Mouse (Mus musculus): ENCODE data around the gene Lrrc23. TPM values are rescaled to one million over a fixed set of nuclear protein-coding genes. Genes with fewer than 3 reads are reported as not detected.

Lrrc23 gene
- polyA plus RNA-seq, 1 experiment, result not detected

DNA sequence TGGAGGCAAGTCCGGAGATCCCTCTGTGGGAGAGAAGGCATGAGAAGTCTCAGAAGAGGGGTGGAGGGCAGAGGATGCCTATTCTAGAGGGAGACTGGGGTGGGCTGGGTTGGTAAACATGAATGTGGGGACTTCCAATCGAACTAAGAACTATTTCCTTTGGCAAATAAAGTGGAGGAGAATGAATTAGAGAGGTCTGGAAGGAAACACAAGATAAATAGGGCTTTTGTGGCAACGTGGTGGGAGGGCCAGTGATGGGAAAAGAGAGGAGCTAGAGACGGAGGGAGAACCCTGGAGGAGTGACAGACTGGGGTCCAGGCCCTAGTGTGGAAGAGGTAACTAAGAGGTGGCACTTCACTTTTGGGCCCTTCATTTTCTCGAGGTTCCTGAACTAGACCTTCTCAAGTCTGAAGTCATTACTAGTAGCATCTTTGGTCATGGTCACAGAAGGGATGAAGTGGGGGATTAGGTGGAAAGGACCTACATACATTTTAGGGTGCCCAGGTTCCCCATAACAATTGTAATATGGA, 22.1 kb downstream of the Lrrc23 start:
- TF ChIP-seq CTCF (IDR thresholded peaks at IDR 0.05; ENCODE audit: low read depth, low read length) (no peak), POLR2A (IDR thresholded peaks at IDR 0.05; ENCODE audit: borderline replicate concordance, low read depth, low read length) (no peak)
- H3K4me3 ChIP-seq (ENCODE audit: insufficient read depth, low read length), result peak overlapping the region; percentile 75
- H3K4me1 ChIP-seq (ENCODE audit: control insufficient read depth, insufficient read depth, low read length), result peaks cover 27% of the 10 kb centered on the region
- no peak overlapping the region for H3K27ac ChIP-seq (ENCODE audit: insufficient read depth, low read depth, low read length)

DNA sequence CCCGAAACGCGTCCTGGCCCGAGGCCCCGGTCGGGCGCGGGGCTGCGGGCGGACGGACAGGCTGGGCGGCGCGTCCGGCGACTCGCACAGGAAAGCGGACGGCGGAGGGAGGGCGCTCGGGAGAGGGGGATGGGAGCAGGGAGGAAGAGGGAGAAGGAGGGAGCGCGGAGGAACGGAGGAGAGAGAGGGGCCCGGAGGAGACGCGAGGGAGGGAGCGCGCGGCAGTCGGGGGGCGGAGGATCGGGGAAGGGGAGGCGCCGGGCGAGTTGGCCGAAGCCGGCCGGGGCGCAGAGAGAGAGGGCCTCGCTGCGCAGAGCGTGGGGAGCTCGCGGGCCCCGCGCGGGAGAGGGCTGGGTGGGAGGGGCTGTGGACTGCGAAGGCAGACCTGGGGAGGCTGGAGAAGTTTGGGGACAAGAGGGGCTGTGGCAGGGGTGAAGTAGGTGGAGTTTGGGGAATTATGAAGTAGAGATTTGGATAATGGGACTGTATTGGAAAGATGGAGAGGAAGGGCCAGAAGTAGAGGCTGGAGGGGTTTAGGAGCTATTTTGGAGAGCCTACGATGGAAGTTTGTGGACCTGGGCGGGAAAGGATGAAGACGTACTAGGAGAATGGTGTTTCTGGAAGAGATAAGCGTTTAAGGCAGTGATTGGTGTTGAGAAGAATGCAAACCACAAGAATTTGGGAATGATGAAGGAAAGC, 22.7 kb downstream of the Lrrc23 start:
- peak overlapping the region; percentile 75 for H3K4me3 ChIP-seq (ENCODE audit: insufficient read depth, low read length)
- TF ChIP-seq CTCF (IDR thresholded peaks at IDR 0.05; ENCODE audit: low read depth, low read length) (no peak), POLR2A (IDR thresholded peaks at IDR 0.05; ENCODE audit: borderline replicate concordance, low read depth, low read length) (no peak)
- no peak overlapping the region for H3K27ac ChIP-seq (ENCODE audit: insufficient read depth, low read depth, low read length)
- H3K4me1 ChIP-seq (ENCODE audit: control insufficient read depth, insufficient read depth, low read length), result peaks cover 27% of the 10 kb centered on the region

DNA sequence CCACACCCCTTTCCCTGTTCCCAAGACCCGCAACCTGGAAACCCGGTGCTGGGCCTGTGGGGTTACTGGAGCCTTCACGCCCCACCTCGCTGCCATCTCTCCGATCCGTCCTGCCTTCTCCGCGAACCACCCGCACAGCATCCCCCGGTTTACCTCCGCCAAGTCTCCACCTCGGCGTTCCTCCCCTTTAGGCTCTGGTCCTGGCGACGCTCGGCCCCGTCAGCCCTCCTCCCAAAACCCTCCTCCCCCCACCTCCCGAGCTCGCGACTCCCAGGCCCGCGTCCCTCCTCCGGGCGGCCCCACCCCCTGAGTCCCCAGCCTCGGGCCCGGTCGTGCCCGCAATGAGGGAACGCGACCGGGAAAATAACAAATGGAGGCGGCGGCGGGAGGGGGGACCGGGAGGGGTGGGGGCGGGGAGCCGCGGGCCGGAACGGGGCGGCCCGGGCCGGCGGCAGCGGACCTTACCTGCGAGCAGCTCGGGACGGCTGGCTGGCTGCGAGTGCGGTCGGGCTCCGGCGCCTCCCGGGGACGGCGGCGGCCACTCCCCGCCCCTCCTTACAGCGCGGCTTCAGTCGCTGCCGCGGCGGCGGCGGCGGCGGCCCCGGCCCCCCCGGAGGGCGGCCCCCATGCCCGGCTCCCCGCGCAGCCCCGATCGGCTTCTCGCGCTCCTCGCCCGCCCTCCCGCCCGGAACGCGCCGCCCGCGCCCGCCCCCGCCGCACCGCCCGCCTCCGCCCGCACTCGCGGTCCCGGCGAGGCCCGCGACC, 23.5 kb downstream of the Lrrc23 start, which contains the start of the genes Gm45234 and Atn1:
TSS of gene Gm45234 (minus strand) at position 191 of the 765 bp plus-strand sequence.
TSS of gene Atn1 (minus strand) at position 694 of the 765 bp plus-strand sequence.
- H3K4me1 ChIP-seq (ENCODE audit: control insufficient read depth, insufficient read depth, low read length), result peaks cover 27% of the 10 kb centered on the region
- no peak within 1 kb of the TSS for H3K27ac ChIP-seq (ENCODE audit: insufficient read depth, low read depth, low read length)
- TF ChIP-seq CTCF (IDR thresholded peaks at IDR 0.05; ENCODE audit: low read depth, low read length) (no peak), POLR2A (IDR thresholded peaks at IDR 0.05; ENCODE audit: borderline replicate concordance, low read depth, low read length) (no peak)
- H3K4me3 ChIP-seq (ENCODE audit: insufficient read depth, low read length), result peak within 1 kb of the TSS; percentile 75

DNA sequence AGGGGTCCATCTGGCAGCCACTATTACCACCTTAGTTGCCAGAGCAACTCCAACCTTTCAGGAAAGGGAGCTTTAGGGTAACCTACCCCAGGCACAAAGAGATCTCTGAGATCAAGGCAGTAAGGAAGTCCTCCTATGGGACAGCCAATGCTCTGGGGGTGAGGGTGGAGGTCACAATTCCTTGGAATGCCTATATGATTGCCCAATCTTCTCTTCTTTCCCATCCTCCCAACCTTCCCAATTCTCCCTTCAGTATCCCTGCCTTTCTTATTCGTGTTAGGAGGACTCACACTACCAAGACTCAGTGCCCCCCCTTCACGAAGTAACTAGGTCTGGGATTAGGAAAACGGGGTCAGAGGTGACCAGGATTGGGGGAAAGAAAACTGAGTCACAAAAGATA, 24.2 kb downstream of the Lrrc23 start:
- Histone ChIP-seq H3K4me3 (ENCODE audit: insufficient read depth, low read length) (peak overlapping the region; percentile 75), H3K4me1 (ENCODE audit: control insufficient read depth, insufficient read depth, low read length) (peaks cover 27% of the 10 kb centered on the region), H3K27ac (ENCODE audit: insufficient read depth, low read depth, low read length) (no peak overlapping the region)
- TF ChIP-seq POLR2A (IDR thresholded peaks at IDR 0.05; ENCODE audit: borderline replicate concordance, low read depth, low read length) (no peak), CTCF (IDR thresholded peaks at IDR 0.05; ENCODE audit: low read depth, low read length) (no peak)

DNA sequence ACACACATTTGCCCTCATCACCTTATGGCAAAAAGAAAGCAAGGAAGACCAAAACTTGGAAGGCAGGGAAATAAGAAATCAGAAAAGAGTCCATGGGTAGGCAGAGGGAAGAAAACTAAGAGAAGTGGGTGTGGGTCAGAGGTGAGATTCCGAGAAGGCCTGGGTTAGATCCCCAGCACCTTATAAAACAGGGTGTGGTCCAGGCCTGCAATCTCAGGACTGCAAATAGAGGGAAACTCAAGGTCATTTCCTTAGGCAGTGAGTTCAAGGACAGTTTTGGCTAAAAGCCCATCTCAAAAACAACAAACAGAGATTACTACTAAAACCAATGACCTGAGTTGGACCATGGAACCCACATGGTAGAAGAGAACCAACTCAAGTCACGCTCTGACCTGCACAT, 25.7 kb downstream of the Lrrc23 start:
- no peak overlapping the region for H3K27ac ChIP-seq (ENCODE audit: insufficient read depth, low read depth, low read length)
- TF ChIP-seq CTCF (IDR thresholded peaks at IDR 0.05; ENCODE audit: low read depth, low read length), result no peak
- no peak for TF ChIP-seq POLR2A (IDR thresholded peaks at IDR 0.05; ENCODE audit: borderline replicate concordance, low read depth, low read length)
- H3K4me3 ChIP-seq (ENCODE audit: insufficient read depth, low read length), result no peak overlapping the region
- H3K4me1 ChIP-seq (ENCODE audit: control insufficient read depth, insufficient read depth, low read length), result peaks cover 24% of the 10 kb centered on the region

DNA sequence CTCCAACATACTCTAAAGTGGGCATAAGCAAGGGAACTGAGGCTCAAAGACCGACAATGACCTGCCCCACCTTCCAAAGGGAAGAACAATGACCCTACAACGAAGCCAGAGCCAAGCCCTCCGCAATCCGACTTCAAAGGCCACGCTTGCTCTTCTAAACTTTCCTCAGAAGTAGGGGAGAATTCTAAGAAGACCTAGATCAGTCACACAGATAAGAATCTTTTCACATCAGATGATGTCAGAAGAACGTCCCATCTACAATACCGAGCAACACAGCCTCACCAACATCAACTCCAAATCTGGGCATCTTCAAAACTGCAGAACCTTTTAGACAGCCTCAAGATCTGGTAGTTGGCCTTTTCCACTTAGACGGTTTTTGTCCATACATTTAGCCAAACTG, 29.1 kb downstream of the Lrrc23 start:
- H3K27ac ChIP-seq (ENCODE audit: insufficient read depth, low read depth, low read length), result no peak overlapping the region
- H3K4me3 ChIP-seq (ENCODE audit: insufficient read depth, low read length), result no peak overlapping the region
- TF ChIP-seq CTCF (IDR thresholded peaks at IDR 0.05; ENCODE audit: low read depth, low read length) (no peak), POLR2A (IDR thresholded peaks at IDR 0.05; ENCODE audit: borderline replicate concordance, low read depth, low read length) (no peak)
- H3K4me1 ChIP-seq (ENCODE audit: control insufficient read depth, insufficient read depth, low read length), result peaks cover 6% of the 10 kb centered on the region; the same call in 1 of the 2 replicates

DNA sequence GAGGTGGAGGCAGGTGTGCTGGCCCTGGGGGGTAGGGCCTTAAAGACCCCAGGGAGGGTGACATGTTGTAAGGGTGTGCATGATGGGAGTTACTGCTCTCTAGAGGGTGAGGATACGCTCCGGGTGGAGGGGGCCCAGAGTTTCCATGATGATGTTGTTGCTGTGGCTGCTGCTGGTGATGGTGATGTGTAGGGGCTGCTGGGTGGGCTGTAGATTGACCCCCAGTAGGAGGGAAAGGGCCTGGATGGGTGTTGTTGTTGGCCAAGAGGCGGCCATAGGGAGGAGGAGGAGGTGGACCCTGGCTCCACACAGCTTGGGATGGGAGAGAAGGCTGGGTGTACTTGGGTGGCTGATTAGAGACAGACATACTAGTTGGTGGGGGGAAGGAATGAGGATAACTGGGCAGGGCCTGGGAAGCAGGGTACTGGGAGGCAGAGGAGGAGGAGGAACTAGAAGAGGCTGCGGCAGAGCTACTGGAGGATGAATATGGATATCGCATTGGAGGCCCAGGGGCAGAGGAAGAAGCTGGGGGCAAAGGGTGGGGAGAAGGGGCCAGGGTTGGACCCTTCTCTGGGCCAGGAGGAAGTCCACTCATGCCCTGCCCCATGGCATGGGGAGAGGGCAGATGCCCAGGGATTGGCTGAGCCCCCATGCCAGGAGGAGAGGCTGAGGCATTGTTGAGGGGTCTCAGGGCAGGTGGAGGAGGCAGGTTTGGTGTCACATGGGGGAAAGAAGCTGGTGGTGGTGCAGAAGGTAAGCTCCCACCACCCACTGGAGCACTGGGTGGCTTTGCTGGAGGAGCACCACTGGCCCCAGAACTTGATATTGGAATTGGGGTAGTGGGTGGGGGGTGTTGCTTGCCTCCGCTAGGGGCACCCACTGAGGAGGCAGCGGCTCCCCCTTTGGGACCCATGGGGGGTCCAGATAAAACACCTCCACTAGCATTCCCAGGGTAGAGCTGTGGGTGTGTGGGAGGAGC, 32.6 kb downstream of the Lrrc23 start:
- no peak for TF ChIP-seq CTCF (IDR thresholded peaks at IDR 0.05; ENCODE audit: low read depth, low read length)
- no peak for TF ChIP-seq POLR2A (IDR thresholded peaks at IDR 0.05; ENCODE audit: borderline replicate concordance, low read depth, low read length)
- H3K4me3 ChIP-seq (ENCODE audit: insufficient read depth, low read length), result no peak overlapping the region
- H3K27ac ChIP-seq (ENCODE audit: insufficient read depth, low read depth, low read length), result no peak overlapping the region
- H3K4me1 ChIP-seq (ENCODE audit: control insufficient read depth, insufficient read depth, low read length), result peaks cover 2% of the 10 kb centered on the region

DNA sequence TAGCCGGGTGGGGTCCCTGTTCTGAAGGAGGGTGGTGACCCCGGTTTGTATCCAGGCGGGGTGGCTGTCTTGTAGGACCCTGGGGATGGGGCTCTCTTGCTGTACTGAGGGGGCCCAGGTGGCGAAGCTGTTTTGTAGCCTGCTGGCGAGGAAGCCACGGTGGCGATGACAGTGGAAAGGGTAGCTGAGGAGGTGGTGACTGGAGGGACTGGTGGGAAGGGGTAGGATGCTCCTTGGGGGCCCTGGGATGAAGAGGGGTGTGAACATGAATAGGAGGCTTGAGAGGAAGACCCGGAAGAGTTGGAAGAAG, 33.3 kb downstream of the Lrrc23 start:
- Histone ChIP-seq H3K4me3 (ENCODE audit: insufficient read depth, low read length) (peak overlapping the region; percentile 66), H3K27ac (ENCODE audit: insufficient read depth, low read depth, low read length) (no peak overlapping the region)
- TF ChIP-seq CTCF (IDR thresholded peaks at IDR 0.05; ENCODE audit: low read depth, low read length), result no peak
- TF ChIP-seq POLR2A (IDR thresholded peaks at IDR 0.05; ENCODE audit: borderline replicate concordance, low read depth, low read length), result no peak

More for the DNA sequence above, 33.3 kb downstream of the Lrrc23 start:
- peaks cover 6% of the 10 kb centered on the region for H3K4me1 ChIP-seq (ENCODE audit: control insufficient read depth, insufficient read depth, low read length)
